Mouse (Mus musculus): ENCODE data around the gene Notch1. TPM values are rescaled to one million over a fixed set of nuclear protein-coding genes. Genes with fewer than 3 reads are reported as not detected.
A peak's percentile ranks its signal among the peaks of the same experiment; 100 is the strongest.

Notch1 gene
- polyA plus RNA-seq, 1 experiment: 4.5 TPM

GRCm38 (mm10) chr2:26434791-26435572 lies 81.5 kb downstream of the Notch1 start:
- H3K4me3 ChIP-seq (ENCODE audit: insufficient read depth, poor library complexity, severe bottlenecking): no peak overlapping the region
- TF ChIP-seq MAX (IDR thresholded peaks at IDR 0.05) (no peak), MYOD1 (IDR thresholded peaks at IDR 0.05; ENCODE audit: control insufficient read depth, insufficient read length, low read depth) (no peak), CTCF (IDR thresholded peaks at IDR 0.05; ENCODE audit: control insufficient read depth, insufficient read depth, insufficient read length) (no peak), CEBPB (IDR thresholded peaks at IDR 0.05; ENCODE audit: low read depth) (no peak), MYOG (IDR thresholded peaks at IDR 0.05; ENCODE audit: control insufficient read depth, extremely low read depth, insufficient read length) (no peak)
- peaks cover 92% of the 10 kb centered on the region for H3K36me3 ChIP-seq (ENCODE audit: control insufficient read depth, insufficient read depth)
- H3K79me2 ChIP-seq (ENCODE audit: control insufficient read depth, insufficient read depth): peaks cover 38% of the 10 kb centered on the region
- no peaks in the 10 kb centered on the region for H3K27me3 ChIP-seq (ENCODE audit: control insufficient read depth, insufficient read depth, insufficient read length)
- H3K79me3 ChIP-seq (ENCODE audit: low read depth): peaks cover 6% of the 10 kb centered on the region
- H3ac ChIP-seq (ENCODE audit: control insufficient read depth, insufficient read length, low read depth): no peak overlapping the region

GRCm38 (mm10) chr2:26429851-26430250 lies 86.6 kb downstream of the Notch1 start:
- Histone ChIP-seq H3K4me3 (ENCODE audit: insufficient read depth, poor library complexity, severe bottlenecking) (no peak overlapping the region), H3ac (ENCODE audit: control insufficient read depth, insufficient read length, low read depth) (no peak overlapping the region), H3K79me3 (ENCODE audit: low read depth) (no peaks in the 10 kb centered on the region), H3K27me3 (ENCODE audit: control insufficient read depth, insufficient read depth, insufficient read length) (no peaks in the 10 kb centered on the region), H3K36me3 (ENCODE audit: control insufficient read depth, insufficient read depth) (peaks cover 93% of the 10 kb centered on the region), H3K79me2 (ENCODE audit: control insufficient read depth, insufficient read depth) (peaks cover 7% of the 10 kb centered on the region)
- no peak for TF ChIP-seq MAX (IDR thresholded peaks at IDR 0.05)
- no peak for TF ChIP-seq MYOD1 (IDR thresholded peaks at IDR 0.05; ENCODE audit: control insufficient read depth, insufficient read length, low read depth)
- TF ChIP-seq CTCF (IDR thresholded peaks at IDR 0.05; ENCODE audit: control insufficient read depth, insufficient read depth, insufficient read length): no peak

GRCm38 (mm10) chr2:26424541-26424940 lies 91.9 kb downstream of the Notch1 start:
- TF ChIP-seq FOSL1 (IDR thresholded peaks at IDR 0.05; ENCODE audit: insufficient read depth, low read length, poor library complexity, severe bottlenecking): no peak
- no peak for TF ChIP-seq MYOD1 (IDR thresholded peaks at IDR 0.05; ENCODE audit: control insufficient read depth, insufficient read length, low read depth)
- TF ChIP-seq MAX (IDR thresholded peaks at IDR 0.05): no peak
- TF ChIP-seq MYOG (IDR thresholded peaks at IDR 0.05; ENCODE audit: control insufficient read depth, extremely low read depth, insufficient read length): no peak
- no peak for TF ChIP-seq CEBPB (IDR thresholded peaks at IDR 0.05; ENCODE audit: low read depth)
- TF ChIP-seq CTCF (IDR thresholded peaks at IDR 0.05; ENCODE audit: control insufficient read depth, insufficient read depth, insufficient read length): no peak
- TF ChIP-seq USF1 (IDR thresholded peaks at IDR 0.05; ENCODE audit: low read depth): no peak
- no peak overlapping the region for H3ac ChIP-seq (ENCODE audit: control insufficient read depth, insufficient read length, low read depth)
- H3K27me3 ChIP-seq (ENCODE audit: control insufficient read depth, insufficient read depth, insufficient read length): no peaks in the 10 kb centered on the region
- no peaks in the 10 kb centered on the region for H3K79me2 ChIP-seq (ENCODE audit: control insufficient read depth, insufficient read depth)
- no peaks in the 10 kb centered on the region for H3K79me3 ChIP-seq (ENCODE audit: low read depth)
- no peak overlapping the region for H3K4me3 ChIP-seq (ENCODE audit: insufficient read depth, poor library complexity, severe bottlenecking)
- peaks cover 94% of the 10 kb centered on the region for H3K36me3 ChIP-seq (ENCODE audit: control insufficient read depth, insufficient read depth)

- H3K36me3 ChIP-seq (ENCODE audit: control insufficient read depth, insufficient read depth): peaks cover 81% of the 10 kb centered on the region
- no peaks in the 10 kb centered on the region for H3K79me2 ChIP-seq (ENCODE audit: control insufficient read depth, insufficient read depth)
- H3K79me3 ChIP-seq (ENCODE audit: low read depth): no peaks in the 10 kb centered on the region
- H3ac ChIP-seq (ENCODE audit: control insufficient read depth, insufficient read length, low read depth): no peak overlapping the region
- TF ChIP-seq CEBPB (IDR thresholded peaks at IDR 0.05; ENCODE audit: low read depth): no peak
- no peak overlapping the region for H3K4me3 ChIP-seq (ENCODE audit: insufficient read depth, poor library complexity, severe bottlenecking)
- no peaks in the 10 kb centered on the region for H3K27me3 ChIP-seq (ENCODE audit: control insufficient read depth, insufficient read depth, insufficient read length)
Observed at GRCm38 (mm10) chr2:26423086-26423485, 93.4 kb downstream of the Notch1 start.

- Histone ChIP-seq H3ac (ENCODE audit: control insufficient read depth, insufficient read length, low read depth) (no peak overlapping the region), H3K79me3 (ENCODE audit: low read depth) (no peaks in the 10 kb centered on the region), H3K27me3 (ENCODE audit: control insufficient read depth, insufficient read depth, insufficient read length) (no peaks in the 10 kb centered on the region), H3K79me2 (ENCODE audit: control insufficient read depth, insufficient read depth) (no peaks in the 10 kb centered on the region), H3K4me3 (ENCODE audit: insufficient read depth, poor library complexity, severe bottlenecking) (no peak overlapping the region), H3K36me3 (ENCODE audit: control insufficient read depth, insufficient read depth) (peaks cover 74% of the 10 kb centered on the region)
- no peak for TF ChIP-seq MYOD1 (IDR thresholded peaks at IDR 0.05; ENCODE audit: control insufficient read depth, insufficient read length, low read depth)
- no peak for TF ChIP-seq CTCF (IDR thresholded peaks at IDR 0.05; ENCODE audit: control insufficient read depth, insufficient read depth, insufficient read length)
- no peak for TF ChIP-seq MAX (IDR thresholded peaks at IDR 0.05)
- TF ChIP-seq CEBPB (IDR thresholded peaks at IDR 0.05; ENCODE audit: low read depth): no peak
- no peak for TF ChIP-seq MYOG (IDR thresholded peaks at IDR 0.05; ENCODE audit: control insufficient read depth, extremely low read depth, insufficient read length)
- TF ChIP-seq USF1 (IDR thresholded peaks at IDR 0.05; ENCODE audit: low read depth): no peak
- TF ChIP-seq FOSL1 (IDR thresholded peaks at IDR 0.05; ENCODE audit: insufficient read depth, low read length, poor library complexity, severe bottlenecking): no peak
Observed at GRCm38 (mm10) chr2:26421969-26422368, 94.5 kb downstream of the Notch1 start.

- Histone ChIP-seq H3K79me2 (ENCODE audit: control insufficient read depth, insufficient read depth) (no peaks in the 10 kb centered on the region), H3ac (ENCODE audit: control insufficient read depth, insufficient read length, low read depth) (no peak overlapping the region), H3K79me3 (ENCODE audit: low read depth) (no peaks in the 10 kb centered on the region), H3K27me3 (ENCODE audit: control insufficient read depth, insufficient read depth, insufficient read length) (no peaks in the 10 kb centered on the region), H3K4me3 (ENCODE audit: insufficient read depth, poor library complexity, severe bottlenecking) (no peak overlapping the region), H3K36me3 (ENCODE audit: control insufficient read depth, insufficient read depth) (peaks cover 67% of the 10 kb centered on the region)
- peak; percentile 34 for TF ChIP-seq CEBPB (IDR thresholded peaks at IDR 0.05; ENCODE audit: low read depth)
- no peak for TF ChIP-seq MYOD1 (IDR thresholded peaks at IDR 0.05; ENCODE audit: control insufficient read depth, insufficient read length, low read depth)
Observed at GRCm38 (mm10) chr2:26418120-26418519, 98.3 kb downstream of the Notch1 start.
